Comparison of ENCODE assay signal across 22 mouse cellular contexts in genomic region chr12:36072860-36073259, GRCm38 (mm10). TPM values are rescaled to one million over a fixed set of nuclear protein-coding genes. Genes with fewer than 3 reads are reported as not detected.
DNase-seq lines count a peak whose midpoint lies in the region; ATAC-seq lines count a peak whose summit lies in the region.
"Had no signal": no experiment of that assay in that cellular context is flagged by ENCODE, and none has a peak within 500 bp of the region (broad histone marks: within the 10 kb centered on the region; RNA-seq: fewer than 3 reads in every experiment).

No protein-coding gene starts in this region.

- no peaks in the 10 kb centered on the region for H3K27me3 ChIP-seq in hindbrain, embryonic 12.5 days
- H3K27me3 ChIP-seq: forebrain, embryonic 12.5 days; heart, embryonic 13.5 days; limb, embryonic 12.5 days; liver, embryonic 12.5 days; neural tube, embryonic 13.5 days had no signal

- WGBS in hindbrain, embryonic 12.5 days: 27% methylated on average over 5 of the region's 5 CpGs

- H3K4me3 ChIP-seq in hindbrain, embryonic 12.5 days: no peak overlapping the region
- H3K4me3 ChIP-seq: embryonic facial prominence, embryonic 10.5 days; forebrain, embryonic 12.5 days; heart, embryonic 13.5 days; limb, embryonic 12.5 days; liver, embryonic 12.5 days; neural tube, embryonic 13.5 days had no signal

- ATAC-seq in activated CD4-positive, CD25-positive, alpha-beta regulatory T cell, adult 4 months: peak; percentile 72
- ATAC-seq in hindbrain, embryonic 12.5 days (ENCODE audit: low FRiP score): no peak
- ATAC-seq: intestine, postnatal 0 days; liver, embryonic 12.5 days had no signal

- no peak overlapping the region for H3K27ac ChIP-seq in hindbrain, embryonic 12.5 days
- H3K27ac ChIP-seq: embryonic facial prominence, embryonic 10.5 days; forebrain, embryonic 12.5 days; heart, embryonic 13.5 days; hindbrain, embryonic 14.5 days; limb, embryonic 12.5 days; liver, embryonic 12.5 days; neural tube, embryonic 13.5 days had no signal

- H3K9me3 ChIP-seq in hindbrain, embryonic 12.5 days (replicated peaks): no peaks in the 10 kb centered on the region
- H3K9me3 ChIP-seq: embryonic facial prominence, embryonic 10.5 days; forebrain, embryonic 12.5 days; heart, embryonic 13.5 days; limb, embryonic 12.5 days; liver, embryonic 12.5 days; neural tube, embryonic 13.5 days had no signal

- H3K4me2 ChIP-seq in hindbrain, embryonic 12.5 days (replicated peaks): no peak overlapping the region
- H3K4me2 ChIP-seq: forebrain, embryonic 12.5 days; heart, embryonic 13.5 days; hindbrain, embryonic 14.5 days; limb, embryonic 12.5 days; liver, embryonic 12.5 days; neural tube, embryonic 13.5 days had no signal

- H3K9ac ChIP-seq in hindbrain, embryonic 12.5 days: no peak overlapping the region
- H3K9ac ChIP-seq: forebrain, embryonic 12.5 days; heart, embryonic 13.5 days; hindbrain, embryonic 14.5 days; limb, embryonic 12.5 days; liver, embryonic 12.5 days; neural tube, embryonic 13.5 days had no signal

- H3K36me3 ChIP-seq in hindbrain, embryonic 12.5 days: no peaks in the 10 kb centered on the region
- H3K36me3 ChIP-seq: embryonic facial prominence, embryonic 10.5 days; forebrain, embryonic 12.5 days; heart, embryonic 13.5 days; limb, embryonic 12.5 days; liver, embryonic 12.5 days; neural tube, embryonic 13.5 days had no signal

- DNase-seq in kidney, adult 9 months: peak; percentile 15
- DNase-seq in kidney, postnatal 25 days: no peak
- DNase-seq in thymus, postnatal 0 days (ENCODE audit: low spot score): peak; percentile 42
- no peak for DNase-seq in thymus, postnatal 4 days
- DNase-seq in adipocyte (ENCODE audit: low spot score): no peak
- DNase-seq: adrenal gland, postnatal 14 days; cerebellum, postnatal 14 days; gastrocnemius, postnatal 14 days; heart, adult 18-20 months; lung, adult 2 months; lung, postnatal 4 days; thymus, adult 18-20 months had no signal

- no peaks in the 10 kb centered on the region for H3K4me1 ChIP-seq in hindbrain, embryonic 12.5 days
- H3K4me1 ChIP-seq: limb, embryonic 12.5 days; neural tube, embryonic 13.5 days had no signal

RNA-seq across cellular contexts. Expression of gene Tspan13, which starts 30.6 kb away (rescaled TPM):
- 213 and 218 TPM in 2 replicates for polyA plus RNA-seq in thymus, postnatal 0 days (2015; fragmentation: Nextera tagmentation; extraction: Ambion mirVana)
- polyA plus RNA-seq in activated CD4-positive, CD25-positive, alpha-beta regulatory T cell, adult 4 months (2017; shearing (Covaris generic)): 100 to 1,000 TPM; 175 to 254 TPM
- polyA plus RNA-seq in hindbrain, embryonic 12.5 days (2016; fragmentation: Nextera tagmentation; extraction: Ambion mirVana): 257 TPM in 2 replicates

Comparison
In these comparisons a context has a peak if more than half of its experiments do, and no peak if none do; other contexts are left out.
1. DNase-seq: peak in kidney, adult 9 months (single experiment) and thymus, postnatal 0 days (single experiment); none in kidney, postnatal 25 days (0 of 2), thymus, postnatal 4 days (single experiment) and adipocyte (single experiment).